Mouse (Mus musculus) forebrain, embryonic 11.5 days (tissue): ENCODE measurements around the gene Tenm2. TPM values are rescaled to one million over a fixed set of nuclear protein-coding genes. Genes with fewer than 3 reads are reported as not detected.

Experiments used
- ATAC-seq: fragments of 200-750 bp; cut with Nextera tagmentation; replicated peaks from 2 replicates; pipeline ENCODE4 v1.8.0; 2017; ENCODE audit warnings: moderate TSS enrichment; ENCODE audit not compliant: low FRiP score
- DNase-seq: peaks from one replicate; pipeline ENCODE4 v3.0.0-alpha.2; 2017; ENCODE audit warnings: low spot score
- H3K27ac ChIP-seq: fragments of 300-500 bp; sonication (generic); 2 replicates; pipeline ENCODE4 v1.5.1; 2014; ENCODE audit warnings: low read depth, low read length
- H3K27me3 ChIP-seq: fragments of 300-500 bp; sonication (generic); 2 replicates; pipeline ENCODE4 v1.6.1; 2014; ENCODE audit warnings: mild to moderate bottlenecking, low read length, mixed read lengths; ENCODE audit not compliant: control insufficient read depth, insufficient read depth
- H3K36me3 ChIP-seq: fragments of 300-500 bp; sonication (generic); 2 replicates; pipeline ENCODE4 v1.6.1; 2014; ENCODE audit warnings: mild to moderate bottlenecking, low read length, moderate library complexity, mixed read lengths; ENCODE audit not compliant: control insufficient read depth, insufficient read depth
- H3K4me1 ChIP-seq: fragments of 300-500 bp; sonication (generic); replicated peaks from 2 replicates; pipeline ENCODE4 v1.6.1; 2014; ENCODE audit warnings: low read length, mixed read lengths; ENCODE audit not compliant: control insufficient read depth, insufficient read depth
- H3K4me2 ChIP-seq: fragments of 300-500 bp; sonication (generic); 2 replicates; pipeline ENCODE4 v1.6.1; 2014; ENCODE audit warnings: low read depth, mild to moderate bottlenecking, low read length, moderate library complexity, mixed read lengths; ENCODE audit not compliant: severe bottlenecking
- H3K4me3 ChIP-seq: fragments of 300-500 bp; sonication (generic); 2 replicates; pipeline ENCODE4 v1.5.1; 2014; ENCODE audit warnings: low read depth, low read length
- H3K9ac ChIP-seq: fragments of 300-500 bp; sonication (generic); 2 replicates; pipeline ENCODE4 v1.6.1; 2014; ENCODE audit warnings: low read length
- H3K9me3 ChIP-seq: fragments of 300-500 bp; sonication (generic); 2 replicates; pipeline ENCODE4 v1.6.1; 2016; ENCODE audit warnings: low read length, mixed read lengths; ENCODE audit not compliant: control insufficient read depth
- WGBS: fragments of 180-500 bp; shearing (Covaris S2); extraction: QIAGEN DNeasy Blood & Tissue Kit; methylation state at CpG from one replicate; pipeline ENCODE4 v1.1.7; 2014; 5-methylcytosine and 5-hydroxymethylcytosine counted together
- polyA plus RNA-seq: library from polyadenylated mRNA; unstranded; fragments of >200 nt; fragmentation: Nextera tagmentation; extraction: Ambion mirVana; gene quantifications from 2 replicates; pipeline ENCODE4 v1.2.1, GENCODE M21; 2014

The Tenm2 gene
- 3.8 and 4.0 TPM in 2 replicates for polyA plus RNA-seq

DNA sequence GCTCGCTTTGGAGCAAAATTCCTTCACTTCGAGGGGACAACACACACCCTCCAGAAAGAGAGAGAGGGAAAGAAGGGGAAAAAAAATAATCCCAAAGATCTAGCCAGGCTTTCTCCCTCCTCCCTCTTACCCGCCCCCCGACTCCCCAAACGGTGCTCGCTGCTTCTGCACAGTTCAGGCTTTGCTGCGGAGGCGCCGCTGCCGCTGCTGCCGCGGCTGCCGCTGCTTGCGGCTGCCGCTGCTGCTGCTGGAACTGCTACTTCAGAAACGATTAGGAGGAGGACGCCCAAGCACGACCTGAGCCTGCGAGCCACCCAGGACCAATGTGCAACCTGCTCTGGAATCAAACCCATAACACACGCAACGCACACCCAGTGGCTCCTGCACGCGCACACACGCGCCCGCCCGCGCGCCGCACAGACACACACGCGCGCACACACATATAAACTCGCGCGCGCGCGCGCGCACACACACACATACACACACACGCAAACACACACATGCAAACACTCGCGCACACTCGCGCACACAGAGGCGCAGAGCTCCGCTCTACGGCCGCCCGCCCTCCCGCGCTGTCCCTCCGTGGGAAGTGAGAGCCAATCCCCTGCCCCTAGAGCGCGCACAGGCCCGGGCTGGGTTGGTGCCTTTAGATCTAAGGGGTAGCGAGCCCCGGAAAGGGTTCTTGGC is at the start of gene Tenm2:
Gene Tenm2, minus strand, starts transcription at position 51 of the 687 bp plus-strand sequence.
- DNase-seq: peak; percentile 88
- no peaks in the 10 kb centered on the region; the same call in 1 of the 2 replicates for H3K4me1 ChIP-seq
- no peaks in the 10 kb centered on the region for H3K36me3 ChIP-seq
- peak within 1 kb of the TSS; percentile 70 for H3K27ac ChIP-seq
- peak; percentile 94 for ATAC-seq
- H3K9ac ChIP-seq: peak within 1 kb of the TSS; percentile 81
- H3K4me3 ChIP-seq: peak within 1 kb of the TSS; percentile 61
- peaks cover 6% of the 10 kb centered on the region for H3K27me3 ChIP-seq
- no peaks in the 10 kb centered on the region for H3K9me3 ChIP-seq
- WGBS: under 1% methylated on average over 59 of the region's 59 CpGs
- H3K4me2 ChIP-seq: peak within 1 kb of the TSS; percentile 70

DNA sequence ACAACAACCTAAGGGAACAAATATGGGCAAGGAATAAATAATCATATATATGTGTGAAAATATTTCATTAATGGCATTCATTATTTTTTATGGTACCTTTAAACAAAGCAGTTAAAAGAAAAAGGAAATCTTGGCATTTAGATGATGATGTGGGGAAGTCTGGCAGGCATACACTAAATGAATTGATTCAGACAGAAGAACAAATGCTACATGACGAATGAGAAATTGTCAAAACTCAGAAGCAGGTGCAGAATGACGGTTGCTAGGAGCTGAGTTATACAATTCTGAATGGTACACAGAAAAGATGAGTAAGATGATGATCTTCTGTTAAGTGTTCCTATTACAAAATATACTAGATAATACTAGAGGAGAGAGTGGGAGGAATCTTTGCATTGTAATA is 49.4 kb upstream of the Tenm2 start:
- no peak for ATAC-seq
- WGBS: 91% methylated on average over 2 of the region's 2 CpGs
- Histone ChIP-seq H3K27ac (no peak overlapping the region), H3K4me2 (no peak overlapping the region), H3K4me1 (no peaks in the 10 kb centered on the region), H3K27me3 (no peaks in the 10 kb centered on the region), H3K4me3 (no peak overlapping the region), H3K36me3 (no peaks in the 10 kb centered on the region), H3K9ac (no peak overlapping the region), H3K9me3 (no peaks in the 10 kb centered on the region)
- DNase-seq: no peak

DNA sequence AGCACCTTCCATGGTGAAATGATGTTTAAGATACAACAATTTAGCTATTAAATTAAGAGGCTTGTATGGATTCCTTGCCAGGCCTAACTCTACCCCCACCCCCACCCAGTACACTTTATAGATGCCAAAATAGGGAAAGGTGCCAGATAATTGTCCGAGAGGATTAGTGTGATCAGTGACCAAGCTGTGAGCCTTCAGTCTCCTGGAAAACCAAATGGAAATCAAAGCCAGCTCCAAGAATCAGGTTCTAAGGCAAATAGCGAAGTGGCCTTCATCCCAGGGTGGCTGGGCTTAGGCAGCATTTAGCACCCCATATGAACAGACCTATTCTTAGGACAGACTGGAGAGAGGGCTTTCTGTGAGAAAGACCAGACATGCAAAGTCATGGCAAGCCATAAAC is 13.0 kb upstream of the Tenm2 start:
- H3K4me1 ChIP-seq: no peaks in the 10 kb centered on the region
- H3K9me3 ChIP-seq: no peaks in the 10 kb centered on the region
- H3K4me3 ChIP-seq: no peak overlapping the region
- no peak overlapping the region for H3K4me2 ChIP-seq
- no peak for ATAC-seq
- WGBS: 62% methylated on average over 2 of the region's 2 CpGs
- no peak overlapping the region for H3K27ac ChIP-seq
- no peak for DNase-seq
- H3K36me3 ChIP-seq: no peaks in the 10 kb centered on the region
- H3K27me3 ChIP-seq: no peaks in the 10 kb centered on the region
- no peak overlapping the region for H3K9ac ChIP-seq

DNA sequence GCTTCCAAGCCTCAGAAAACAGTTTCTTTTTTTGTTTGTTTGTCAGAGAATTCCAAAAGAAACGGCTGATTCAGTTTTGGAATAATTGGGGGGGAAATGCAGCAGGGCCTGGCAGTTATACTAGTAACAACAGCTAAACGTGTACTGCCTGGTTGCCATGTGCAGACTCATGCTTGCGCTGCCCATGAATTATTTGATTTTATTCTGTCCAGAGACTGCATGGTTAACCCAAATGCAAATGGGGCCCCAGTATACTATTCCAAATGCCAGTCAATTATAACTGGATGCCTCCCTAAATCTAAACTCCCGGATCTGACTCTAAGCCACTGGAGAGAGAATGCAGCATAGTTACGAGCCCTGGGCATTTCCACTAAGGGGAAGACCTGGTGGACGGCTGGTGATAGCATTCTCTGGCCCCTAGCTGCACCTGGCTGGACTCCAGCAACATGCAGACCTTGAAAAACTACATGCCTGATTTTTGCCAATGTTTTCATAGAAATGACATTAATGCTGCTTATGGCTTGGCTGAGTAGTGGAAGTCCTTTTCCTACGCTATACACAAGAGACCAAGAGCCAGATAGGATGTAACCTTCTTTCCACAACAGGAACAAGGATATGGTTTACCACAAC is 1.4 kb upstream of the Tenm2 start:
- Histone ChIP-seq H3K27me3 (peaks cover 6% of the 10 kb centered on the region), H3K36me3 (no peaks in the 10 kb centered on the region), H3K9ac (peak overlapping the region; percentile 81), H3K4me3 (peak overlapping the region; percentile 61), H3K4me2 (peak overlapping the region; percentile 70), H3K9me3 (no peaks in the 10 kb centered on the region), H3K27ac (peak overlapping the region; percentile 70; the same call in 1 of the 2 replicates), H3K4me1 (no peaks in the 10 kb centered on the region; the same call in 1 of the 2 replicates)
- DNase-seq: no peak
- WGBS: 37% methylated on average over 7 of the region's 7 CpGs
- no peak; the same call in 1 of the 2 replicates for ATAC-seq

DNA sequence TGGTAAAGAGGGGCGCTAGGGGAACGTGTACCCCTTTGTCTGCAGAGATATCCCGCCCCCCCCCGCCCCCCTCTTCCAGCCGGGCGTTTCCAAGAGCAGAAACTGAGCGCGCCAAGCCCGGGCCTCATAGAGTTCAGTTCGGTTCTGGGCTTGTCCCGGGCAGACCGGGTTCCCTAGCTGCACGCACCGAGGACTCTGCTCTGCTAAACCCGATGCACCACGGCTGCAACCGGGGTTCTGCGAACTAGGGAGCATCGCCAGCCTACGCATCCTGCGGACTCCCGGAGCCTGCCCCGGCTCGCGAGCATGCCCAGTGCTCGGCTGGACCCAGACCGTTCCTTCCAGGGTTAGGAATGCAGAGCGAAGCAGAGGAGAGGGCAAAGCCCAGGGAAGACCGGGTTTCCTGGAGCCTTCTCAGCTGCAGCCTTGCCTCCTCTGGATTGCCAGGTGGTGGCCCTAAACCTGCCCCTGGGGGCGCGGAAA is 878 bp upstream of the Tenm2 start:
- Histone ChIP-seq H3K9me3 (no peaks in the 10 kb centered on the region), H3K27me3 (peaks cover 6% of the 10 kb centered on the region), H3K9ac (peak overlapping the region; percentile 81), H3K36me3 (no peaks in the 10 kb centered on the region), H3K4me2 (peak overlapping the region; percentile 70), H3K4me1 (no peaks in the 10 kb centered on the region; the same call in 1 of the 2 replicates), H3K27ac (peak overlapping the region; percentile 70), H3K4me3 (peak overlapping the region; percentile 61)
- DNase-seq: peak; percentile 82
- under 1% methylated on average over 31 of the region's 31 CpGs for WGBS
- peak; percentile 88 for ATAC-seq

DNA sequence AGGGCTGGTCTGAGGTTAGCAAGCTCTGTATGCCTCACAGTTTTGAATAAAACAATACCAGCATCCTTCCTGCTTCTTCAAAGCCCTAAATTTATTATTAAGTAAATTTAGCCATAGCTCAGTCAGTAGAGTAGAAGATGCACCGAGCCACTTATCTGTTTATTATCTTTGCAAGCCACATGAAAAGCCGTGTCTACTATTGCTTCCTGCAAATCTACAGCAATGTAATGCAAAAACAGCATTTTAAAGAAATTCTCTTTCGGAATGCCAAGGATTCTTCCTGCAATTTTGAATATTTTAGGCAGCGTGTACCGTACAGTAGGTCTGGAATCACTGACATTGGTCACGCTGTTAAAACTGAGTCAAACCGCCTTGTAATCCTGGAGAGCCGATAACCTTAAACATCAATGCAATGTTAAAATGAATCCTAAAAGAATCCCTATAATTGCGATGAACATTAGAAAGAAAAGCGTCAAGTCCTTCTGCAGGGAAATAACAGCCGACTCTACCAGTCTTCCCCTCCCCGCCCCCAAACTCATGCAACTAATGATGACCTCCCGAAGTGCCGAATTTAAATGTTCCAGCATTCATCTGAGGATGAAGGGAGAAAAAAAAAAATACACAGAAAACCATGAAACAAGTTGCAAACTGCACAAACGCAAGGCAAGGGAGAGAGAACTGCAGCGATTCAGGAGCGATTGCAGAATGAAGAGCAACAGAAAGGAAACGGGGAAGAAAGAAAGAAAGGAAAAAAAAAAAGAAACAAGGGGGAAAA is 556 bp downstream of the Tenm2 start:
- no peaks in the 10 kb centered on the region; the same call in 1 of the 2 replicates for H3K4me1 ChIP-seq
- ATAC-seq: no peak
- peak overlapping the region; percentile 70 for H3K4me2 ChIP-seq
- DNase-seq: no peak
- peaks cover 6% of the 10 kb centered on the region for H3K27me3 ChIP-seq
- H3K9ac ChIP-seq: peak overlapping the region; percentile 81
- no peaks in the 10 kb centered on the region for H3K9me3 ChIP-seq
- no peak overlapping the region for H3K27ac ChIP-seq
- H3K36me3 ChIP-seq: no peaks in the 10 kb centered on the region
- H3K4me3 ChIP-seq: peak overlapping the region; percentile 61
- 7% methylated on average over 18 of the region's 18 CpGs for WGBS

DNA sequence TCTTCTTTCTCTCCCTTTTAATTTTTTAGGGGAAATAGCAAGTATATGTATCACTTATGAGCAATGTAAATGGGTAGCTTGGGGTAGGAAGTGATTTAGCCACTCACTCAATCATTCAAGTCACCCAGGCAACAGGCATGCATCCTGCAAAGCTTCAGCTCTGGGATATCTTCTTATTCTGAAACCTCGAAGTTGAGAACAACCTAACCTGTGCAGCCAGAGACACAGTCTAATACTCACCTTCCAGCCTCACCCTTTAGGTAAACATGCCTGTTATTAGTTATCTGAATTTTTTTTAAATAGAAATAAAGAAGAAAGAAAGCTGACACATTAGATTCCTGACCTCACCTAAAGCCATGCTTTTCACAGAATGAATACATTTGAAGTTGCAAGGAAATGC is 8.4 kb downstream of the Tenm2 start:
- Histone ChIP-seq H3K36me3 (no peaks in the 10 kb centered on the region), H3K4me3 (no peak overlapping the region), H3K4me1 (no peaks in the 10 kb centered on the region), H3K27ac (no peak overlapping the region), H3K9me3 (no peaks in the 10 kb centered on the region), H3K9ac (no peak overlapping the region), H3K27me3 (no peaks in the 10 kb centered on the region), H3K4me2 (no peak overlapping the region)
- WGBS: 80% methylated on average over 1 of the region's 1 CpGs
- ATAC-seq (no peak), DNase-seq (no peak)

DNA sequence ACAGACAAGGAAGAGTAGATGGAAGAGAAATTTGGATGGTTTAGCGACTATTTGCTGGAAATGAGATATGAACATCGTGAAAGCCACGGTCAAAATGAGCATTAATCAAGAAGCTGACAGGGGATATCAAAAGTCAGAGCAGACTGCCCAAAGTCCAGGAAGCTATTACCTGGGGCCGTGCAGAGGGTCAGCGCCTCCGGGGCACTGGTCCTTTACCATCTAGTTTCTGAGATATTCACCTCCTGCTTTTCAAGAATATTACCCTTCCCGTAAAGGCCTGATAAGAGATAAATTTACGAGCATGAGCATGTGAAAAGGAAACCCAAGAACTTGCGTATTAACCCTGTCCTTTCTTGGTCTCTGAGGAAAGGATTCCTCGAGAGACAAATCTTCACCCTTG is 8.8 kb downstream of the Tenm2 start:
- no peaks in the 10 kb centered on the region for H3K4me1 ChIP-seq

More for the DNA sequence above, 8.8 kb downstream of the Tenm2 start:
- Histone ChIP-seq H3K27ac (no peak overlapping the region), H3K4me3 (no peak overlapping the region), H3K9me3 (no peaks in the 10 kb centered on the region), H3K36me3 (no peaks in the 10 kb centered on the region), H3K9ac (no peak overlapping the region), H3K4me2 (no peak overlapping the region), H3K27me3 (no peaks in the 10 kb centered on the region)
- DNase-seq (no peak), ATAC-seq (no peak)
- WGBS: 91% methylated on average over 10 of the region's 10 CpGs
